In genomic region chr1:51596935-51597820, GRCm38 (mm10) we compare ENCODE assay signal across 8 mouse cellular contexts.
DNase-seq lines count a peak whose midpoint lies in the region; ATAC-seq and TF ChIP-seq lines count a peak whose summit lies in the region.

No protein-coding gene starts in this region.

- H3K4me1 ChIP-seq in heart, embryonic 12.5 days (replicated peaks): peaks cover 17% of the 10 kb centered on the region
- H3K4me1 ChIP-seq in kidney, embryonic 16.5 days (ENCODE audit: insufficient read depth, low read length): peaks cover 16% of the 10 kb centered on the region; the same call in 1 of the 2 replicates

- no peaks in the 10 kb centered on the region for H3K79me2 ChIP-seq in C2C12 (ENCODE audit: control insufficient read depth, insufficient read depth)

- H3K36me3 ChIP-seq in C2C12 (ENCODE audit: control insufficient read depth, insufficient read depth): no peaks in the 10 kb centered on the region
- no peaks in the 10 kb centered on the region for H3K36me3 ChIP-seq in heart, embryonic 12.5 days
- no peaks in the 10 kb centered on the region for H3K36me3 ChIP-seq in kidney, embryonic 16.5 days (ENCODE audit: insufficient read depth, low read length)

- H3K4me2 ChIP-seq in heart, embryonic 12.5 days: peak overlapping the region; percentile 62
- H3K4me2 ChIP-seq in kidney, embryonic 16.5 days (replicated peaks; ENCODE audit: low read depth, low read length): peak overlapping the region; percentile 45

- H3ac ChIP-seq in C2C12 (ENCODE audit: control insufficient read depth, insufficient read length, low read depth): peak overlapping the region; percentile 45

- H3K27ac ChIP-seq in heart, embryonic 12.5 days (ENCODE audit: poor library complexity, severe bottlenecking): no peak overlapping the region
- H3K27ac ChIP-seq in kidney, embryonic 16.5 days (ENCODE audit: low read length): no peak overlapping the region

- H3K9ac ChIP-seq in heart, embryonic 12.5 days: peak overlapping the region; percentile 27; the same call in 1 of the 2 replicates
- peak overlapping the region; percentile 18; the same call in 1 of the 2 replicates for H3K9ac ChIP-seq in kidney, embryonic 16.5 days (replicated peaks; ENCODE audit: low read length)

- peak; percentile 96 for DNase-seq in brain, adult 2 months (ENCODE audit: low read depth, low spot score)
- DNase-seq in liver: peak; percentile 78
- DNase-seq in spleen, postnatal 4 days (ENCODE audit: low spot score in 2 of 2): peak; percentile 70 to 87

- no peaks in the 10 kb centered on the region for H3K27me3 ChIP-seq in C2C12 (ENCODE audit: control insufficient read depth, insufficient read depth, insufficient read length)
- no peaks in the 10 kb centered on the region for H3K27me3 ChIP-seq in heart, embryonic 12.5 days (replicated peaks)
- H3K27me3 ChIP-seq in kidney, embryonic 16.5 days (ENCODE audit: insufficient read depth, low read length): no peaks in the 10 kb centered on the region

- H3K9me3 ChIP-seq in heart, embryonic 12.5 days (replicated peaks): no peaks in the 10 kb centered on the region
- H3K9me3 ChIP-seq in kidney, embryonic 16.5 days (ENCODE audit: low read length): no peaks in the 10 kb centered on the region

- 21% methylated on average over 18 of the region's 18 CpGs for WGBS in heart, embryonic 12.5 days
- WGBS in kidney, embryonic 16.5 days: 32% methylated on average over 18 of the region's 18 CpGs

- no peaks in the 10 kb centered on the region for H3K79me3 ChIP-seq in C2C12 (ENCODE audit: low read depth)

- peak; percentile 45 for TF ChIP-seq CTCF in C2C12 (IDR thresholded peaks at IDR 0.05; ENCODE audit: control insufficient read depth, insufficient read depth, insufficient read length)

- no peak overlapping the region for H3K4me3 ChIP-seq in C2C12 (ENCODE audit: insufficient read depth, poor library complexity, severe bottlenecking)
- no peak overlapping the region for H3K4me3 ChIP-seq in heart, embryonic 12.5 days
- peak overlapping the region; percentile 14; the same call in 1 of the 2 replicates for H3K4me3 ChIP-seq in kidney, embryonic 16.5 days (ENCODE audit: low read length)

- ATAC-seq in erythroblast, adult 5-6 weeks (replicated peaks; ENCODE audit: low FRiP score, poor library complexity, severe bottlenecking): peak; percentile 74
- peak; percentile 83 for ATAC-seq in heart, embryonic 12.5 days (ENCODE audit: insufficient number of reproducible peaks, low FRiP score)
- ATAC-seq in kidney, embryonic 16.5 days (ENCODE audit: low FRiP score, low TSS enrichment): peak; percentile 96
- ATAC-seq in monocyte, adult 5-6 weeks (replicated peaks; ENCODE audit: insufficient number of reproducible peaks, low FRiP score, low TSS enrichment, poor library complexity, severe bottlenecking): peak; percentile 79

TF ChIP-seq in C2C12, 6 proteins besides CTCF, POLR2A, EP300 and RAD21:
- no peak for TF ChIP-seq MYOG (IDR thresholded peaks at IDR 0.05; ENCODE audit: control insufficient read depth, extremely low read depth, insufficient read length)
- no peak for TF ChIP-seq MAX (IDR thresholded peaks at IDR 0.05)
- no peak for TF ChIP-seq FOSL1 (IDR thresholded peaks at IDR 0.05; ENCODE audit: insufficient read depth, low read length, poor library complexity, severe bottlenecking)
- no peak for TF ChIP-seq MYOD1 (IDR thresholded peaks at IDR 0.05; ENCODE audit: control insufficient read depth, insufficient read length, low read depth)
- TF ChIP-seq CEBPB (IDR thresholded peaks at IDR 0.05; ENCODE audit: low read depth): no peak
- TF ChIP-seq USF1 (IDR thresholded peaks at IDR 0.05; ENCODE audit: low read depth): no peak
